Mouse (Mus musculus): Measurements from ENCODE around the gene Adamts2. TPM values are rescaled to one million over a fixed set of nuclear protein-coding genes. Genes with fewer than 3 reads are reported as not detected.

Gene Adamts2
- polyA plus RNA-seq, 1 experiment = 3.2 TPM

- no peaks in the 10 kb centered on the region for H3K36me3 ChIP-seq (ENCODE audit: control insufficient read depth, insufficient read depth, low read length)
- H3K27ac ChIP-seq (ENCODE audit: control insufficient read depth, insufficient read depth, low read depth, low read length) = no peak overlapping the region
- no peaks in the 10 kb centered on the region for H3K27me3 ChIP-seq (ENCODE audit: control insufficient read depth, insufficient read depth, low read length)
- H3K4me3 ChIP-seq (ENCODE audit: control insufficient read depth, low read depth, low read length) = no peak overlapping the region
- peak; percentile 64; the same call in 1 of the 2 replicates for TF ChIP-seq CTCF (IDR thresholded peaks at IDR 0.05; ENCODE audit: control insufficient read depth, insufficient read depth, insufficient replicate concordance, low read depth, low read length)
- no peak for TF ChIP-seq POLR2A (IDR thresholded peaks at IDR 0.05; ENCODE audit: control insufficient read depth, low read depth, low read length)
- H3K4me1 ChIP-seq (ENCODE audit: control insufficient read depth, insufficient read depth, low read length) = no peaks in the 10 kb centered on the region; the same call in 1 of the 2 replicates
Observed at GRCm38 (mm10) chr11:50587787-50588186, 14.1 kb upstream of the Adamts2 start.

DNA sequence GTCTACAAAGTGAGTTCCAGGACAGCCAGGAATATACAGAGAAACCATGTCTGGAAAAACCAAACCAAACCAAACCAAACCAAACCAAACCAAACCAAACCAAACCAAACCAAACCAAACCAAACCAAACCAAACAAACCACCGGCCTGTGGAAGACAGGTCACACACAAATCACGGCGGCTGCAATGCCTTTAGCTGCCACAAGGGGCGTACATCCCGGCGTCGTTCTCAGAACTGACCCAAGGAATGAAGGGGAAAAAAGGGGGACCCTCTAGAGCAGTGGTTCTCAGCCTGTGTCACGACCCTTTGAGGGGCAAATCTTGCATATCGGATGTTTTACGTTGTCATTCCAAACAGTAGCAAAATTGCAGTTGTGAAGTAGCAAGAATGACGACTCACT, 12.8 kb upstream of the Adamts2 start:
- peak; percentile 89; the same call in 1 of the 2 replicates for TF ChIP-seq CTCF (IDR thresholded peaks at IDR 0.05; ENCODE audit: control insufficient read depth, insufficient read depth, insufficient replicate concordance, low read depth, low read length)
- no peak for TF ChIP-seq POLR2A (IDR thresholded peaks at IDR 0.05; ENCODE audit: control insufficient read depth, low read depth, low read length)
- Histone ChIP-seq H3K4me1 (ENCODE audit: control insufficient read depth, insufficient read depth, low read length) (no peaks in the 10 kb centered on the region; the same call in 1 of the 2 replicates), H3K4me3 (ENCODE audit: control insufficient read depth, low read depth, low read length) (no peak overlapping the region), H3K36me3 (ENCODE audit: control insufficient read depth, insufficient read depth, low read length) (no peaks in the 10 kb centered on the region), H3K27ac (ENCODE audit: control insufficient read depth, insufficient read depth, low read depth, low read length) (no peak overlapping the region), H3K27me3 (ENCODE audit: control insufficient read depth, insufficient read depth, low read length) (no peaks in the 10 kb centered on the region)

DNA sequence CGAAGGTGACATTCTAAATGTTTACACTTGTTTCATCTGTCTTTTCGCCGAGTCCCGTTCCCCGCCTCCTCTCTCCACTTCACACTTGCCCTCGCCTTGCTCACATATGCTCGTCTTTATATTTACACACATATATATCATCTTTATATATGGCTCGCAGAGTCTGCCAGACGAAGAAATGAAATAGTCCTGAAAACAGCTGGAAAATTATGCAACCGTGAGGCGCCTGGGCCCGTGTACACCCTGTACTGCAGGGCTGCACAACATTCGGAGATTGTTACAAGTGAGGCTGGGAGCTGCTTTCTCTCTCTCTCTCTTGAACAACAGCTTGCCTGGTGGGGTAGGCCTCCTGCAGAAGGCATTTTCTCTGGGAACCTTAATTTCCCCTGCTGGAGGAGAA, 10.8 kb upstream of the Adamts2 start:
- TF ChIP-seq CTCF (IDR thresholded peaks at IDR 0.05; ENCODE audit: control insufficient read depth, insufficient read depth, insufficient replicate concordance, low read depth, low read length) (no peak), POLR2A (IDR thresholded peaks at IDR 0.05; ENCODE audit: control insufficient read depth, low read depth, low read length) (no peak)
- H3K4me1 ChIP-seq (ENCODE audit: control insufficient read depth, insufficient read depth, low read length) = no peaks in the 10 kb centered on the region; the same call in 1 of the 2 replicates
- H3K27ac ChIP-seq (ENCODE audit: control insufficient read depth, insufficient read depth, low read depth, low read length) = no peak overlapping the region
- H3K27me3 ChIP-seq (ENCODE audit: control insufficient read depth, insufficient read depth, low read length) = no peaks in the 10 kb centered on the region
- no peaks in the 10 kb centered on the region for H3K36me3 ChIP-seq (ENCODE audit: control insufficient read depth, insufficient read depth, low read length)
- no peak overlapping the region for H3K4me3 ChIP-seq (ENCODE audit: control insufficient read depth, low read depth, low read length)

DNA sequence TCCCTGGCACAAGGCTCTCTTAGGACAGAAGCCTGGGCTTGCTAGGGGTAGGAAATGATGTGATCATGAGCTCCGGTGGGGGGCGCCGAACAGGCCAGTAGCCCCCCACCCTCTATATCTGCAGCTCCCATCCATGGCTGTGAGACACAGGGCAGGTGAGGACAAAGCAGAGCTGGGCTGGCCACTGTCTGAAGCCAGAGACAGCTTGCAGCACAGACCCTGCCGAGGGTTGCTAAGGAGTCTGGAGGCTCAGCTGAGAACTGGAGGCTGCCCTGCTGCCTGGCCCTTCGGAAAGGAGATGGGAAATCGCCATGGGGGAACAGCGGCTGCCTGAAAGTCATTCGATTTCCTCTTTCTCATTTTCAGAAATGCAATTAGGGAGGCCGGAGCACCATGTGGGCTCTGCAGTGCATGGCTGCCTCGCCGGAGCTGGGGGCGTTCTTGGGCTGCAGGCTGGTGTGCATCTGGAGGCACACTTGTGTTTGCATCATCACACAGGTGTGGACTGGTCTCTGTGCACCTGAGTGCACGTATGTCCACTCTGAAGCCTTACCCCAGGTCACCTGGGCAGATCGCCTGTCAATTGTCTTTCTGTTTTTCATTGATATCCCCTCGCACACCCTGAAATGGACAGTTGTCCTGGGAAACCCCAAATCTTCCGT, 8.9 kb upstream of the Adamts2 start:
- no peak for TF ChIP-seq POLR2A (IDR thresholded peaks at IDR 0.05; ENCODE audit: control insufficient read depth, low read depth, low read length)
- TF ChIP-seq CTCF (IDR thresholded peaks at IDR 0.05; ENCODE audit: control insufficient read depth, insufficient read depth, insufficient replicate concordance, low read depth, low read length) = no peak
- Histone ChIP-seq H3K36me3 (ENCODE audit: control insufficient read depth, insufficient read depth, low read length) (no peaks in the 10 kb centered on the region), H3K27ac (ENCODE audit: control insufficient read depth, insufficient read depth, low read depth, low read length) (no peak overlapping the region), H3K4me3 (ENCODE audit: control insufficient read depth, low read depth, low read length) (no peak overlapping the region), H3K4me1 (ENCODE audit: control insufficient read depth, insufficient read depth, low read length) (no peaks in the 10 kb centered on the region), H3K27me3 (ENCODE audit: control insufficient read depth, insufficient read depth, low read length) (no peaks in the 10 kb centered on the region)

DNA sequence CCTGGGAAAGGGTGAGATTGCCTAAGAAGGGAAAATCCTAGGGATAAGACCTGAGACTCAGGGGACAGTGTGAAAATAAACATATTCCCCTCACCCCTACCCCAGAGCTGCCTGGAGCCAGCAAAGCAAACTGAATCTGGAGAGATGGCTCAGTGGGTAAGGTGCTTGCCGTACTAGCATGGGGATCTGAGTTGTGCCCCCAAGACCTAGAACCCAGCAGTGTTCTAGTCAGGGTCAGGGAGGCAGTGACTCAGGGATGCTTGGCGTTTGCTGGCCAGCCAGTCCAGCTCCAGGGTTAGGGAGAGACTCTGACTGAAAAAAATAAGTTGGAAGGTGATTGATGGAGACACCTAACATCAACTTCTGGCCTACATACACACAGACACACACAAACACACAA, 5.3 kb upstream of the Adamts2 start:
- TF ChIP-seq CTCF (IDR thresholded peaks at IDR 0.05; ENCODE audit: control insufficient read depth, insufficient read depth, insufficient replicate concordance, low read depth, low read length) = no peak
- TF ChIP-seq POLR2A (IDR thresholded peaks at IDR 0.05; ENCODE audit: control insufficient read depth, low read depth, low read length) = no peak
- Histone ChIP-seq H3K4me3 (ENCODE audit: control insufficient read depth, low read depth, low read length) (no peak overlapping the region), H3K36me3 (ENCODE audit: control insufficient read depth, insufficient read depth, low read length) (no peaks in the 10 kb centered on the region), H3K27me3 (ENCODE audit: control insufficient read depth, insufficient read depth, low read length) (no peaks in the 10 kb centered on the region), H3K27ac (ENCODE audit: control insufficient read depth, insufficient read depth, low read depth, low read length) (no peak overlapping the region), H3K4me1 (ENCODE audit: control insufficient read depth, insufficient read depth, low read length) (no peaks in the 10 kb centered on the region)

GRCm38 (mm10) chr11:50599156-50599555, 2.7 kb upstream of the Adamts2 start:
- H3K27ac ChIP-seq (ENCODE audit: control insufficient read depth, insufficient read depth, low read depth, low read length) = no peak overlapping the region
- TF ChIP-seq POLR2A (IDR thresholded peaks at IDR 0.05; ENCODE audit: control insufficient read depth, low read depth, low read length) = no peak
- no peak for TF ChIP-seq CTCF (IDR thresholded peaks at IDR 0.05; ENCODE audit: control insufficient read depth, insufficient read depth, insufficient replicate concordance, low read depth, low read length)
- no peaks in the 10 kb centered on the region; the same call in none of the 2 replicates for H3K4me1 ChIP-seq (ENCODE audit: control insufficient read depth, insufficient read depth, low read length)
- H3K27me3 ChIP-seq (ENCODE audit: control insufficient read depth, insufficient read depth, low read length) = no peaks in the 10 kb centered on the region
- H3K4me3 ChIP-seq (ENCODE audit: control insufficient read depth, low read depth, low read length) = no peak overlapping the region
- no peaks in the 10 kb centered on the region for H3K36me3 ChIP-seq (ENCODE audit: control insufficient read depth, insufficient read depth, low read length)

DNA sequence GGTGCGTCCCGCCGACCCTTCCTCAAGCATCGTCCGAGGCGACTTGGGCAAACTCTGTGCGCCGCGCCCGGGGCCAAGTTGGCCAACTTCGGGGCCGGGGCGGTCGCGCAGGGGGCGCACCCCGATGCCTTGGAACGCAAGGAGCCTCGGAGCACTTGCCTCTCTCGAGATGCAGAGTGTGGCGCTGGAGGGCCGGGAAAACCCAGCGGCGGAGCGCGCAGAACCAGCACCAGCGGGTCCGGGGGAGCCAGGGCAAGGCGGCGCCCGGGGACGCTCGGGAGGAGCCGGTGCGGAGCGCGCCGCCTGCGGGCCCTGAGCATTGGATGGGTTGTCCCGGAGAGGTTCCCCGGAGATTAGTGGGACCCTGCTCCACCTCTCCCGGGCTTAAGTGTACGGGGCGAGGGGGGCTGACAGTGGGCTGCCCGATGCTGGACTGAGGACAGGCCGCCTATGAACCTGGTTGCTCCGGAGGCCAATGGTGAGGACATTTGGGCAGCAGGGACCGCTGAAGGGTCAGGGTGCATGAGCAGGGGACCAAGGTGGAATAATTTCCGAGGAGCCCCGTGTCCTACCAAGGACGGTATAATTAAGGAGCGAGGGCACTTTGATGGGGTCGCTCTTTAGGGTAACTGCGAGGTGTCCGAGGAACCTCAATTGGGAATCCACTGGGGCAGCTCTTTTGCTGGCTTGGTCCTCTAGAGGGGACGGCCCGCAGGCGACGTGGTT, 635 bp downstream of the Adamts2 start:
- H3K4me1 ChIP-seq (ENCODE audit: control insufficient read depth, insufficient read depth, low read length) = no peaks in the 10 kb centered on the region; the same call in none of the 2 replicates
- TF ChIP-seq CTCF (IDR thresholded peaks at IDR 0.05; ENCODE audit: control insufficient read depth, insufficient read depth, insufficient replicate concordance, low read depth, low read length) (no peak), POLR2A (IDR thresholded peaks at IDR 0.05; ENCODE audit: control insufficient read depth, low read depth, low read length) (no peak)
- H3K27ac ChIP-seq (ENCODE audit: control insufficient read depth, insufficient read depth, low read depth, low read length) = no peak overlapping the region
- no peaks in the 10 kb centered on the region for H3K36me3 ChIP-seq (ENCODE audit: control insufficient read depth, insufficient read depth, low read length)
- peak overlapping the region; percentile 60 for H3K4me3 ChIP-seq (ENCODE audit: control insufficient read depth, low read depth, low read length)
- H3K27me3 ChIP-seq (ENCODE audit: control insufficient read depth, insufficient read depth, low read length) = no peaks in the 10 kb centered on the region
